Mouse (Mus musculus) 3T3-L1 (cell line): ENCODE results near the gene Rgs12.

Experiments used
- DNase-seq: peaks from one replicate; pipeline ENCODE4 v3.0.0-alpha.2; 2015; ENCODE audit warnings: low read depth, low spot score

The Rgs12 gene

GRCm38 (mm10) chr5:35029755-35030154 is 80.5 kb downstream of the Rgs12 start:
- DNase-seq, result no peak

- DNase-seq, result peak; percentile 47
These were observed 83.8 kb downstream of the Rgs12 start for GRCm38 (mm10) chr5:35033068-35033467.

- no peak for DNase-seq
These were observed 84.4 kb downstream of the Rgs12 start for GRCm38 (mm10) chr5:35033619-35034018.

GRCm38 (mm10) chr5:35035141-35035540 is 85.9 kb downstream of the Rgs12 start:
- DNase-seq, result no peak

- DNase-seq, result peak; percentile 39
These were observed 86.5 kb downstream of the Rgs12 start for GRCm38 (mm10) chr5:35035795-35036194.

GRCm38 (mm10) chr5:35037438-35037837 is 88.2 kb downstream of the Rgs12 start:
- peak; percentile 84 for DNase-seq

- DNase-seq, result no peak
These were observed 92.1 kb downstream of the Rgs12 start, which contains the start of gene Hgfac for GRCm38 (mm10) chr5:35041268-35041829. Gene Hgfac (plus strand): TSS chr5:35041509.

- DNase-seq, result no peak
These were observed 93.3 kb downstream of the Rgs12 start for GRCm38 (mm10) chr5:35042431-35043109.

GRCm38 (mm10) chr5:35043110-35043451 is 93.8 kb downstream of the Rgs12 start:
- DNase-seq, result peak; percentile 96

GRCm38 (mm10) chr5:35050541-35050940 is 101.3 kb downstream of the Rgs12 start:
- peak; percentile 33 for DNase-seq

- no peak for DNase-seq
These were observed 105.4 kb downstream of the Rgs12 start for GRCm38 (mm10) chr5:35054628-35055027.

- peak; percentile 54 for DNase-seq
These were observed 105.8 kb downstream of the Rgs12 start for GRCm38 (mm10) chr5:35055076-35055475.

- DNase-seq, result no peak
These were observed 107.6 kb downstream of the Rgs12 start, which contains the start of gene Dok7 for GRCm38 (mm10) chr5:35056604-35057432. Gene Dok7 (plus strand): TSS chr5:35056766.

- no peak for DNase-seq
These were observed 108.3 kb downstream of the Rgs12 start for GRCm38 (mm10) chr5:35057582-35057981.

GRCm38 (mm10) chr5:35058216-35058615 is 109.0 kb downstream of the Rgs12 start:
- peak; percentile 32 for DNase-seq

- DNase-seq, result no peak
These were observed 110.9 kb downstream of the Rgs12 start for GRCm38 (mm10) chr5:35060098-35060497.

- DNase-seq, result no peak
These were observed 120.6 kb downstream of the Rgs12 start for GRCm38 (mm10) chr5:35069841-35070240.

GRCm38 (mm10) chr5:35070314-35070713 is 121.1 kb downstream of the Rgs12 start:
- no peak for DNase-seq

- DNase-seq, result no peak
These were observed 121.7 kb downstream of the Rgs12 start for GRCm38 (mm10) chr5:35070953-35071352.

- DNase-seq, result no peak
These were observed 122.6 kb downstream of the Rgs12 start for GRCm38 (mm10) chr5:35071855-35072254.

GRCm38 (mm10) chr5:35073235-35073634 is 124.0 kb downstream of the Rgs12 start:
- no peak for DNase-seq

GRCm38 (mm10) chr5:35073992-35074391 is 124.7 kb downstream of the Rgs12 start:
- DNase-seq, result peak; percentile 43
